Mouse (Mus musculus) ES-E14 (cell line): Measurements from ENCODE around the gene Dock11.

ENCODE experiments used
- CHD2 ChIP-seq: IDR thresholded peaks from 2 replicates; pipeline ENCODE4 v1.6.1; 2014; ENCODE audit warnings: mild to moderate bottlenecking, low read depth, low read length, inconsistent platforms
- HCFC1 ChIP-seq: IDR thresholded peaks from 2 replicates; pipeline ENCODE4 v1.6.1; 2012; ENCODE audit warnings: low read length, inconsistent platforms, borderline replicate concordance; ENCODE audit not compliant: insufficient read depth
- MAFK ChIP-seq: IDR thresholded peaks from 2 replicates; pipeline ENCODE4 v1.6.1; 2014; ENCODE audit warnings: mild to moderate bottlenecking, low read depth, low read length, inconsistent platforms; ENCODE audit not compliant: insufficient read depth
- ZC3H11A ChIP-seq: IDR thresholded peaks from 2 replicates; pipeline ENCODE4 v1.6.1; 2012; ENCODE audit warnings: low read depth, mild to moderate bottlenecking, inconsistent platforms, low read length, borderline replicate concordance
- ZNF384 ChIP-seq: IDR thresholded peaks from 2 replicates; pipeline ENCODE4 v1.6.1; 2012; ENCODE audit warnings: low read depth, low read length, inconsistent platforms

DNA sequence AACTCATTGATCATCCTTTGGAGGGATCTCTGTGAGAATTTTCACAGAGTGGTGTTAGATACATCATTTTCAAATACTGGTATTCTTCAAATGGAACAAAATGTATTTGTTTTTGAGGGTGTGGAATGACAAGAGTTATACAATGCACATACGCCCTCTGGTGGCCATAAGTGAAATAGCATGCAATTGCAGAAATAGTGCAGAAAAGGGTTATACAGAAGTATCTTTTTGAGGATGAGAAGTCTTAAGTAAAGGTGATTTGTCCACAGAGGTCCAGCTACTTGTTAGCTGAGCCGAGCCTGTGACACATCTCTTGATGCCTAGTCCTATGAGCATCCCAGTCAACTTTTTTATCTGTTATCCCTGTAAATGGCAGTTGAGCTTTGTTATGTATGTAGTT, 108.4 kb downstream of the Dock11 start:
- no peak for TF ChIP-seq ZNF384
- no peak for TF ChIP-seq HCFC1
- no peak for TF ChIP-seq MAFK
- TF ChIP-seq ZC3H11A = no peak
- TF ChIP-seq CHD2 = no peak
